Mouse (Mus musculus) kidney, adult 11 months (tissue): ENCODE results near the gene Ang.

Experiments used
- DNase-seq: peaks from one replicate; pipeline ENCODE4 v3.0.0; 2022

Gene Ang

DNA sequence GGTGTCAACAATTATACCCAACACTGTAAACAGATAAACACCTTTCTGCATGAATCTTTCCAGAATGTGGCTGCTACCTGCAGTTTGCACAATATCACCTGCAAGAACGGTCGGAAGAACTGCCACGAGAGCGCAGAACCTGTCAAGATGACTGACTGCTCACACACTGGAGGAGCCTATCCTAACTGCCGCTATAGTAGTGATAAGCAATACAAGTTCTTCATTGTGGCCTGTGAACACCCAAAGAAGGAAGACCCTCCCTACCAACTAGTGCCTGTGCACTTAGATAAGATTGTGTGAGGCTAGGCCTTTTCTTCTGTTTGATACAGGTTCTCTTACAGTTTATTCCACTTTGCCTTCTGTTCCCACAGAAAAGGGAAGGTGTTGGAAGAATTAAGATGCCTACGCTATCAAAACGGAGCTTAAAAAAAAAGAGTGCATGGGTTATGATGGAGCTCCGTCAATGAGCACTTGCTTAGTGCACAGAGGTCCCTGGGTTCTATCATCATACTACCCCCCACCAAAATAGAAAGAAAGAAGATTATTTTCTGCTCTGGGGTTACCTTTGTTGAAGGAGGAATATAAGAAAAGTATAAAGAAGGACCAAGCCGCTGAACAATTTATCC lies 39.5 kb downstream of the Ang start:
- DNase-seq, result no peak

DNA sequence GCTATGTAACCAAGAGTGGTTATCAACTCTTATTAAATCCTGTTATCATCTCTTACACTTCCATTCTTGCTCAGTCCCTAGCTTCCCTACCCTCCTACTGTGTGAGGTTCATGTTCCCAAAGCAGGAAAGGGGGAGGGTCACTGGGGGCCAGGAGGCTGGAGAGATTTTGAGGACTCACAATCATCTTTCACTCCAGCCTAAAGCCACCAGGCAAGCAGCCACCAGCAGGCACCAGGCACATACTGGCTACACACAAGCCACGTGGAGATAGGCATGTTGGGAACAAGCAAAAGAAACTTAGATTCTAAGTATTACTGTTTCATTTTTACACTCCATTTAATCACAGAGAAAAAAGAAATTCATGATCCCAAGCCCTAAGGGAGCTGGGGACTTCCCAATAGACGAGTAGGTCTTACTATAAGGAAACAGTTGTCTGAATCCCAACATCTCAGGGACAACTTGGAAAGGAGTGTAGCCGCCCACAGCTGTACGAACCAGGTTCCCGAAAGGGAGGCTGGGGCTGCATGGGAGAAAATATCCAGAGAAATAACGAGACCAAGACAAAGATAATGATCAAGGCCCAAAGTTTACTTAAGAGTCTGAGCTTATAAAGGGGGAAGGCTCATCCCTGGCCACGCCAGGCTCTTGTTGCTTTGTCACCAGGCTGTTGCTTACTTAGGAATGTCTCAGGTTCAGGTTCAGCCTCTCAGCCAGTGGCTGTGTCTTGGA lies 40.3 kb downstream of the Ang start:
- DNase-seq, result no peak

DNA sequence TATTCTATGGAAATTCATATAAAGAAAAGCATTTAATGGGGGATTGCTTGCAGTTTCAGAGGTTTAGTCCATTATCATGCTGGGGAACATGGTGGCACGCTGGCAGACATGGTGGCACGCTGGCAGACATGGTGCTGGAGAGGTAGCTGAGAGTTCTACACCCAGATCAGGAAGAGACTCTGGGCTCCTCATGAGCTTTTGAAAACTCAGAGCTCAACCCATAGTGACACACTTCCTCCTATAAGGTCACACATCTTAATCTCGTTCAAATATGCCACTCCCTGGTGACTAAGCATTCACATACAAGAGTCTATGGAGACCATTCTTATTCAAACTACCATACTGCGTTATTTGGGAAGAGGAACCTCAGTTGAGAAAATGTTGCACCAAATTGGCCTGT lies 41.4 kb downstream of the Ang start:
- no peak for DNase-seq

DNA sequence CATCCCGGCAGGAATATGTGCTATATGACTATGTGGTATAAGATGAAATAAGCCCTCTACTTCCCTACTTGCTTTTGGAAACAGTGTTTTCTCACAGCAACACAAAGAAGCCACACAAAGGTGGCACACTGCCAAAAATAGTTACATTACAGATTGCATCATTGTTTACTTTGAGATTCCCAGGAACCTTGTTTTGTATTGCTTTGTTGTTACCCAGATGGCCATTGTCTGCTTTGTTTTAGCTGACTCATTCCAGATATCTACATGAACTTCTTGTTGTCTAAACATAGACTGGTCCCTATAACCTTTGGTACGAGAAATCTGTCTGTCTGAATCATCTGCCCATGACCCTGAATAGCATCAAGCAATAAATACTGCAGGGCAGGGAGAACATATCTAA lies 49.4 kb downstream of the Ang start:
- DNase-seq, result no peak

DNA sequence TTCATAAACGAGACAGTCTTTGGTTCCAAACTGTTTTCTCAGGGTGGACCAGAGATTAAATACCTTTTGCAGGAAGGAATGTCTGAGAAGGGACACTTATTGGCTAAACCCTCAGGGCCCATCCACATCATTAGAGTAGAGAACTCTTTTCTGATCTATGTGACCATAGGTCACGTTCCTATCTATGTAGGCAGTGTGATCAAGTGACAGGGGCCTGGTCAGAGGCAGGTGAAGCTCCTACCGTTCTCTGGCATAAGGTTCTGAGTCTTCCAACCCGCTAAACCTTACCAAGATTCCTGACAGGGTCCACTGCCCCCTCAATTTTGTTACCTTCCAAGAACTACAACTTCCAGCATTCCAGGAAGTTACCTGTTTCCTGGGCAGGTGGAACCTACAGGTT lies 51.2 kb downstream of the Ang start:
- DNase-seq, result no peak

DNA sequence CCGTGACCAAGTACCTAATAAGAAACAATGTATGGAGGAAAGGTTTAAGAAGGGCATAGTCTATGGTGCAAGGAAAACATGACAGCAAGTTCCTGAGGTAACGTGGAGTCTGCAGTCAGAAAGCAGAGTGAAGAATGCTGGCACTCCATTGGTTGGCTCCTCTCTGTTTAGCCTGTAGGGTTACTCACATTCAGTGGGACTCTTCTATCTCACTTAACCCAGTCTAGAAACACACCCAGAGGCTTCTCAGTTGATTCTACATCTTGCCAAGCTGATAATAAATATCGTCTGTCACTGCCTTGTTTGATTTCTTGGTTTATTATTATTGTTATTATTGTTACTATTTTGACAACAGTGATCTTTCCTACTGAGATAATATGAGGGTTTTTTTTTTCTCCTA lies 51.6 kb downstream of the Ang start:
- DNase-seq, result no peak

DNA sequence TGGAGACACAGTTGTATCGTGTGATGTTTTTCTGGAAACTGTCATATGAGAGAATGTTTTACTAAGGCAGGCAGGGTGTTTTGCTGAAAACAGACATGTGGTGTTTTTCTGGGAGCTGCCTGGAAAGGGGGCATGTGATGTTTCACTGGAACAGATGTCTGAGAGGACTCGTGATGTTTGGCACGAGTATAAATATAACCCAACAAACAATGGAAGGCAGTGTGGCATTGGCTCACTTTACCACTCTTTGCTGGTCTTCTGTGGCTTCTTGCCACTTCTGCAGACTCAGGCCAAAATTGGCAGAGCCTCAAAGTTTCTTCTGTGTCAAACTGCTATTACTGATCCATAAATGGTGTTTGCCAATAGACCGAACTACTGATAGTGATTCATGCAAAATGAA lies 52.3 kb downstream of the Ang start:
- no peak for DNase-seq

DNA sequence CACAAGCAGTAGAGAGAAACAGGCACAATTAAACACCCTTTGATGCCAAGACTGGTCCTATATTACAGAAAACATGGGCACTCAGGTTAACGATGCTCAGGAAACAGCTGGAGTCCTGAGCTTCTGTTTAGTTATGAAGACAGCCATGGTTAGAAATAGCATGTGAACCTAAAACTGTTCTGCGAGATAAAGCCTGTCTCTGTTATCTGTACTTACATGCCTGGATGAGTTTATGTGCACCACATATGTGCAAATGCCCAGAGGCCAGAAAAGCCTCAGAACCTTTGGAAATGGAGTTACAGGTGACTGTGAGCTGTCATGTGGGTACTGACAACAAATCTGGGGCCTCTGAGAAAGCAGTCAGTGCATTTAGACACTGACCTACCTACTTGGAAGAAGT lies 53.0 kb downstream of the Ang start:
- DNase-seq, result no peak

DNA sequence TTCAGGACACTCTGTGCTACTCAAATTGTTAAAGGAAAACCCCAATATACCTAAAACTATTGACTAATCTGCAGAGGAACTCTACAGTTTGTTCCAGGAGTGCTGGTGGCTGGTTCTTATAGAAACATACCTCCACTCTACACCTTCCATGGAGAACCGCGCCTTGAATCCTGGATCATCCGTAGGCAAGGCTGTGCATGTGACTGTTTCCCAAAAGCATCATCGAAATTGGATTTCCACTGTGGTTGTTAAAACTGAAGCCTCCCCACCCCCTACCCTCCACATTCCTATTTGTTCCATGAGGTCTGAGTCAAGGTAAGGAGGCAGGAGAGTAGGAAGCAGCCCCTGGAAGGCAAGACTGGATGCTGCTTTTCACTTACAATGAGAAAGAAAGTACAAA lies 53.5 kb downstream of the Ang start:
- no peak for DNase-seq

DNA sequence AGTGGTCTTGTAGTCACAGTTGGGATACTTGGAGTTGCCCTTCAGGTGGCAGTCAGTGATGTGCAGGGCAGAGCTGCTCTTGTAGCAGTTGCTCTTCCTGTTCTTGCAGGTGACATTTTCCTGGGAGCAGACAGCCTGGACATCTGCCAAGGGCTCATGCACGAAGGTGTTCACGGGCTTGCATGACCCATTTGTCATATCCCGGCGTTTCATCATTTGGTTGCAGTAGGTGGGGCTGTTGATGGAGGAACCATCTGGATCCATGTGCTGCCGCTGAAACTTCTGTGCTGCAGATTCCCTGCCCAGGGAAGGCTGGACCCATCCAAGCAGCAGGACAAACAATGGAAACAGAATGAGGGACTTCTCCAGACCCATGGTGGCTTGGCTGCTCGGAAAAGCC lies 54.6 kb downstream of the Ang start:
- no peak for DNase-seq

DNA sequence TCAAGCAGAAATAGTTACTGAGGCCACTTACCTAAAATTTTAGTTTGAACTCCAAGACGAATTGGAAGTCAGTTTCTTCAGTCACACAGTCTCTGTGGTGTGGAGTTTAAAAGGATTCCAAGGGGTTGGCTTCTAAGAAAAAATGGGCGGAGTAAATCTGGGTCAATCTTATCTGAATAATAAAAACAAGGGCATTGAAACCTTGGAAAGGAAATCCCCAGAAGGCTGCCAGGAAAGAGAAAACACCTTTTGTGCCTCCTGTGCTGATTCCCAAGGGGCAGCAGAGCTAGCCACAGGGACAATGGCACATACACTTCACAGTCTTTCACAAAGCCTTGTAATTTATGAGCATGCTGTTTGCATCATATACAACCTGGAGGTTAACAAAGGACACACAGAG lies 55.7 kb downstream of the Ang start, which contains the start of gene Rnase1:
Rnase1 (minus strand) TSS at position 101 of the 400 bp plus-strand sequence.
- DNase-seq, result no peak

DNA sequence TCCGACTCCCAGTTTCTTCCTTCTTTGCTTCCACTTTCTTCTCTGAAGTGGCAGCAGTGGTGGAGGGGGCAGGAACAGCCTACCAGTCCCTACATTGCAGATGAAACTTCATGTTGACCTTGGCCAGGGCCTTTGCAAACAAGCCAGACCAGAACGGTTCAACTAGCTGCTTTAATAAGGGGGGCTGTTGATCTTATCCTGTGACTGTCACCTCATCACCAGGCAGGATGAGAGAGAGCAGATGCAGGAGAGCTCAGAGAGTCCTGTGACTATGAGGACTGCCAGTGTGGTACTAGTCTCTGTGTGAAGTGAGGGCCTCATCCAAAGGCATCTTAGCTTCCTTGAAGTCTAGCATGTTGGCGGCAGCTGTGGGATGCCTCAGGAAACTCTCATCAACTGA lies 57.1 kb downstream of the Ang start:
- no peak for DNase-seq

DNA sequence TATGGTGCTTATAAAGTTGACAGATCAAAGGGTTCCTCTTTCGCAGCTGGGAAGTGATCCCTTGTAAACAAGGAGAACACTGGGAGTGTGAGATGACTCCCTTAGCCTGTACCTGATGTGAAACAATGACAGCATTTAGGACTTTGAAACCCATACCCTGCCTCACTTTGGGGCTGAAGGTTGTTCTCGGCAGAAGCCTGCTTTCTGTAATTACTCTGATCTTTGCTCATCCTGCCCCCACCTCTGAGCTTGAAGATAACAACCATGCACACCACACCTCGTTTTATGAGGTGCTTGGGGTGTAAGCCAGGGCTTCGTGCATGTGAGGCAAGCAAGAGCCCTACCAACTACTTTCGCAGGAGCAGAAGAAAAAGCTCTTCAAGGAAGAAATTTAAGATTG lies 58.2 kb downstream of the Ang start:
- no peak for DNase-seq

DNA sequence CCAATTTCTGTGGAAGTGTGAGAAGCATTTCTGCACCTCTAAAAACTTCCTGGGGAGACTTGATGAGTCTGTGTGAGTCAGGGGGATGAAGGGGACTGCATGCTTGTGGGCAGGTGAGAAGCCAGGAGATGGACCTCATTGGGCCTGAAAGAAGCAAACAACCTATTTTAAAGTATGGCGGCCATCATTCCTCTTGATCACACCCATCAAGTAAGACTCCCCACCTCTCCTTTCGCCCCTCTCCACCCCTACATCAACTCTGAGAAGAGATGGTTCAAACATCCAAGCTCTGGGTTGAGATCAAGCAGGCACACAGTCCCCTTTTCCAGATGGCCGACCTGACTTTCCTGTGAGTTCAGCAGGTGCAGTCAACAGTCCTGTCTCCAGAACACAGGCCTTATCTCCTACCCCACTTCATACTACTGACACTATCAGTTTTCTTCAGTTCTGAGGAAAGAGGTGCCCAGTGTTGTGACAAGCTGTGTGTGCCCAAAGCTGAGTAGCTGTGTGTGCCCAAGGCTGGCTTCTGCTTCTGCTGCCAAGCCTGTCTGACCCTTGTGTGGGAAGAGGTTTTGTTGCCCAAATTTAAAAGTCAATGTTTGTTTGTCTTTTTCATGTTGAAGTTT lies 59.4 kb downstream of the Ang start:
- no peak for DNase-seq
